Mouse (Mus musculus) adrenal gland (tissue): ENCODE data around the gene Adam1b.
"Not testable (repeated sequence)": the region's sequence is repeated elsewhere in the genome, so short reads cannot be mapped to it uniquely, and the experiment has no call there.

ENCODE experiments used
- intact Hi-C: fragments of 180-260 bp; cut with DNase I; formaldehyde crosslinking; loops from one replicate; pipeline ENCODE4 v1.15.1; 2025

Gene Adam1b

DNA sequence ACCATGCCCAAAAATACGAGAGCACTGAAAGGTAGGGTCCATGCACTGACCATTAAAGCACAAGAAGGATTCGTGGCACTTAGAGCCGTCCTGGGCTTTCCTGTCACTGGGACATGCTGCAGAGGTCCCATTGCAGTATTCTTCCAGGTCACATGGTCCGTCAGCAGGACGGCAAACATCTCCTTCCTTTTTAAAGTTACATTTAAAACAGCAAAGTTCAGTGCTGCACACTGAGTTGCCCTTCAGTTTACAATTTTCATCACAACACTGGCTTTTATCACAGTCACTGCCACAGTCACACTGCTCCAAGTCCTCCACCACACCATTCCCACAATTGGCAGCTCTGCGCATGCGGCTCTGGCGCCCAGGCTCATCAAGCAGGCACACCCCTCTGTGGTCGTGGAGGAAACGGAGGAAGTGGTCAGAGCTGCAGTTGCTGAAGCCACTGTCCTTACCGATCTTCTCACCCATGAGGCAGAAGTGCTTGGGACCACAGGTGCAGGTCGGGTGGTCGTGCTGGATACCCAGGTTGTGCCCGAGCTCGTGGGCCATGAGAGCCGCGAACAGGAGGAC lies 1.7 kb downstream of the Adam1b start:
- intact Hi-C loops = not testable (repeated sequence)

DNA sequence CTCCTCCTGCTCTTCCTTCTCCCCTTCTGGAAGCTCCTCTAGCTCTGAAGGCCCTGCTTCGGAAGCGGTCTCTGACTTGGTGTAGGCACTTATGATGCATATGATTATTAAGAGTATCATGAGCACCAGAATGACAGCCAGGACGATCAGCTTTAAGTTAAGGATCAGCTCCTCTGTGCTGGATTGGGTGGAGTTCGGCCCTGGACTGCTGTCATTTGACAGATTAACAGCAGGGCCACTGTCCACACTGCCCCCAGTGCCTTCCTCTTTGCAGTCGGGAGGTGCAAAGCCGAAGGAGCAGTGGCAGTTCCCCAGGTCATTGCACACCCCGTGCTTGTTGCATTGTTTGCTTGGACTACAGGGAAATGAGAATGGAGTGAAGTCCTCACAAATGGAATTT lies 2.5 kb downstream of the Adam1b start:
- intact Hi-C loops = no loop called here

DNA sequence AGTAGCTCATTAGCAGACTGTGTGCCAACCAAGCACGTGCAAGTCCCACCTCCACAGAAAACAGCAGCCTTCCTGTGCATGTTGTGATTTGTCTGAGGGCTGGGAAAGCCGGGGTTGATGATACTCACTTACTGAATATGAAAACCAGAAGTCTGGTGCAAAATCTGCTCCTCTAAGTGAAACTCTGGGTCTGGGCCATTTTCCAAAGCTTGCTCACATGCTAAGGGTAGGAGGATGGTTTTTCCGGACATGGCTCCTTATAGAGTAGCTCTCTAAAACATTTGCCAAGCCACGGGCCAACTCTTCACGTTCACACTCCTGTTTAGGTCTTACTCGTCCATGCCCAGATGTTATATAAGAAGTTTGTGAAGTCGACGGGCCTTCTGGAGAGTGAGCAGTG lies 9.9 kb downstream of the Adam1b start:
- intact Hi-C loops = no loop called here

DNA sequence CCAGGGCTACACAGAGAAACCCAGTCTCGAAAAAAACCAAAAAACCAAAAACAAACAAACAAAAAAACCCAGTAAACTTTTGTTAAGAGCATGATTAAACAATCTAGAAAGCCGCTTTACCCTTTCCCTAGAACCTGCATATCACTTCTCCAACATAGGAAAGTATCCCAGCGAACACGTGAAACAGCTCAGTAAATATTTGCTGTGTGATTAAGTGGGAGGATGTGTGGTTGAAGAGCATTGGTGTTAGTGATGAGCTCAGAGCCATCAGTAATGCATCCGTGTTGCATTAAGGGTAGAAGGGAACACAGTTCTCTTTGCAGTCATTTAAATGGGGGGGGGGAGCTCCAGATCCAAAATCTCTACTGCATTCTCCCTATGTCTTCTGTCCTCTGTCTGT lies 18.4 kb downstream of the Adam1b start:
- intact Hi-C loops = no loop called here

DNA sequence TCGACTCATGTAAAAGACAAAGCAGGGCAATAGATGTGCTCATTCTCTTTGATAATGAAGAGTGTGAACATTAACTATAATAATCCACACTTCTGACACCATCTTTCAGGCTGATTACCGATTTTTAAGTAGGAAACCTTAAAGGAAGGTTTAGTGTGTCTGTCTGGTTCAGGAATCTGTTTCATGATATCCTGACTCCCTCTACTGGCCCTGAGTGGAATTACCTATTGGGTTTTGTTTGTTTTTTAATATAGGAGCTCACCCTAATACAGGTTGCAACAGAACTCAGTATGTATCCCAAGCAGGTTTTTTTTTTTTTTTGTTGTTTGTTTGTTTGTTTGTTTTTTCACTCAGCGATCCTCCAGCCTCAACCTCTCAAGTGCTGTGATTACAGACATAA lies 25.6 kb downstream of the Adam1b start:
- intact Hi-C loops = loop anchor here (2.0 to 5.0 kb wide), 2 partner anchors 27 to 35 kb away; partner anchors contain the start of gene Tmem116

DNA sequence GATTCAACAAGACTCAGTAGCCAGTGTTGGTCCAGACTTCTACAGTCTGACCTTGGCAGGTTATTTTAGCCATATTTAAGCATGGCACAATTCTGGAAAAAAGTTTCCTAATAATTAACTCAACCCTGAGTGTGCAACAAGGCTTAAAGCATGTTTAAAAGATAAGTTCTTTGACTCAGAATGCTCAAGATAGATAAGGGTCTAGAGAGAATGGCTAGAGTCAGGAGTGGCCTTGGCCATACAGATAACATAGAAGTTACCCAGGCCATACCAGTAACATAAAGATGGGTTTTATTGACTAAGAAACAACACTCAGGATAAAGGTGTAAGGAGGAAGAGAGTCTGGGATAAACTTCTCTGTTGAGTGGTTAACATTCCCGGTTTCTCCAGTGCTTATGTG lies 27.2 kb downstream of the Adam1b start:
- intact Hi-C loops = loop anchor here (2.0 to 5.0 kb wide), 2 partner anchors 25 to 34 kb away; partner anchors contain the start of gene Tmem116

DNA sequence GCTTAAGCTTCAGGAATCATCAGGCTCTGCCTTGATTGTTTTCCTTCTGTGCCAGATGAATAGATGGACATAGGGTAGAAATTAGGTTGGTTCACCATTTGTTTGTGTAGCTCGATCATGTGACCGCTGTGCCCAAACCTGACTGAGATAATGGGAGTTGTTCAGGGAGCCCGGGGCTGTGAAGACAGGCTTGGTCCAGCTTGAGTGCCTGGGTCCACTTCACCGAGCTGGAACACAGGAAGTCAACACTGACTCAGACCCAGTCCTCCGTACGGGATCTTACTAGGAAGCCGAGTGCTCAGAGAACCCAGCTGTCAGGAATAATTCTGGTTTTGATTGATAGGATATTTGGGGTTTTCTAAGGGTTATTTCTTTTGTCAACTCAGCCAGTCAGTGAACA lies 28.6 kb downstream of the Adam1b start:
- intact Hi-C loops = loop anchor here (5.0 kb wide), 1 partner anchor 32 kb away; no protein-coding TSS in a partner anchor

DNA sequence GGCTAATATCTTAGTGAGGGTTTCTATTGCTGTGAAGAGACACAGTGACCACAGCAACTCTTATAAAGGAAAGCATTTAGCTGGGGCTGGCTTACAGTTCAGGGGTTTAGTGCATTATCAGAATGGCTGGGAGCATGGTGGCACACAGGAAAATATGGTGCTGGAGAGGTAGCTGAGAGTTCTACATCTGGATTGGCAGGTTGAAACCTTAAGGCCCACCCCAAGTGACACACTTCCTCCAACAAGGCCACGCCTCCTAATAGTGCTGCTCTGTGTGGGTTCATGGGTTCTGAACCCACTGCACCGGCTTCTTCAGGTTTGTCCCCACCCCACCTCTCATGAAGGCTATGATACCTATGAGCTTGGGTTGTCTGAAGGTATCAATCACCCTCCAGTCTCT lies 30.8 kb downstream of the Adam1b start:
- intact Hi-C loops = no loop called here

DNA sequence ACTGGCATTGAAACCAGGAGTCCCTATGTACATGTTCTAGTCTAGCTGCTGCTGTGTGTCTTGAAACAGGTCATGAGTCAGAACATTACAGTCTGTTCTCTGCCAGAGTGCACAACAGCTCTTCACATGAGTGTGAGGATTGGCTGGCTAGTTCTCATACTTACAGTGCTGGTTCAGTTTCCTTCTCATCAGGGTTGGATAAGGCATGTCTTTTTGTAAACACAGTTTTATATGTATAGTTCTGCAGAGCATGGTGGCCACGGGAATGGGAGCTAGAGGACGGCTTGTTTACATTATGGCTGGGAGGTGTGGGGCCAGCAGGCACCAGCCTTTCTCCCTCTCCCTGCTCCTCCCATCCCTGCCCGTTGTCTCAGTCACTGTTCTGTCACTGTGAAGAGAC lies 33.7 kb downstream of the Adam1b start:
- intact Hi-C loops = no loop called here

DNA sequence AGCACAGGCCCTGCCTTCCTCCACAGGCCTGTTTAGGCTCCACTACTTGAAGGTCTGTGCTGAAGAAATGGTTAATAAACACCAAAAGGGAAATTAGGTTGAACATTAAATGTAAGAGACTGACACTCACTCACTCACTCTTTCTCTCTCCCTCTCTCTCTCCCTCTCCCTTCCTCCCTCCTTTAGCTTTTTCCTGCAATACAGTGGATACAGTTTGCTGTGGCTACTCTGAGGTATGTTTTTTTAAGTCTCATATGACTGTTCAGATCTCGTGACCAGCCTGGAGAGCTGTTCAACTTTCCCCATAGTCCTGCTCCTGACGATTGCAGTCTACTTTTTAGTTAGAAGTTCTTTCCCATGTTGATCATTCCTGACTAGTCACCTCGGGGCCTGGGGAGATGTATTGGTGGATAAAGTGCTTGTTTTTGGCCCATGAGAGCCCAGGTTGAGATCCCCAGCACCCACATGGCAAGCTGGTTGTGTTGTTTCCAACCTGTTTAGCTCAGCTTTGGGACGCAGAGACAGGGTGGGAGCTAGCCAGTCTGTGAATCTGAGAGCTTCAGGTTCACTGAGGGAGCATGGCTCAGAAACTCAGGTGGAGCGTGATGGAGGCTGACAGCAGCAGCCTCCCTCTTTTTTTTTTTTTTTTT lies 39.5 kb downstream of the Adam1b start:
- intact Hi-C loops = no loop called here

DNA sequence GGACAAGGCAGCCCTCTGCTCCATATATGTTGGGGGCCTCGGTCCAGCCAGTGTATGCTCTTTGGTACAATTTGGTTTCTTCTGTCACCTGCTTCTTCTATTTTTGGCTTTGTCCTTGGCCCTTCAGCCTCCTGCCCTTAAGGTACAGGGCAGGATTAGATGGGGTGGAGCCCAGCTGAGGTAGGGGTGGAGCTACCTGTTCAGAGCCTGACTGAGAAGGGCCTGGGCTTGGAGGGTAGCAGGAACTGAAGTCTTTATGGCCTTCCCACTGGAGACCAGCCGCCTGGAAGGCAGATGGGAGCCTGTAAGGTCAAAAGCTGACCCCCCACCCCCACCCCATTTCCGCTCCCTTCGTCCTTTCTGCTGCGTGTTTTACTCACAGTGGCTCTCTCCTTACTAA lies 40.3 kb downstream of the Adam1b start:
- intact Hi-C loops = no loop called here

DNA sequence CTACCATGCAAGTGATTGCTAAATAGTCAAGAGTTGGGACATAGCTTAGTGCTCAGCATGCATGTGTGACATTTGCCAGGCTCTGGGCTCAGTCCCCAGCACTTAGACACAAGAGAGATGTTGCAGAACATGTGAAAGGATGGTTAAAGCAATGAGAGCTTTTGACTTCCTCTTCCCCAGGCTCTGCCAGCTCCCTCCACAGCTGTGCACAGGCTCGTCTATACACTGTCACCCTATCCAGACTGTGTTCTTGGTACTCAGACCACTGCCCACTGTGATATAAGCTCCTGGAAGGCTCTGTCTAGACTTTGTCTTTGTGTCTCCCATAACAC lies 41.1 kb downstream of the Adam1b start:
- intact Hi-C loops = no loop called here

DNA sequence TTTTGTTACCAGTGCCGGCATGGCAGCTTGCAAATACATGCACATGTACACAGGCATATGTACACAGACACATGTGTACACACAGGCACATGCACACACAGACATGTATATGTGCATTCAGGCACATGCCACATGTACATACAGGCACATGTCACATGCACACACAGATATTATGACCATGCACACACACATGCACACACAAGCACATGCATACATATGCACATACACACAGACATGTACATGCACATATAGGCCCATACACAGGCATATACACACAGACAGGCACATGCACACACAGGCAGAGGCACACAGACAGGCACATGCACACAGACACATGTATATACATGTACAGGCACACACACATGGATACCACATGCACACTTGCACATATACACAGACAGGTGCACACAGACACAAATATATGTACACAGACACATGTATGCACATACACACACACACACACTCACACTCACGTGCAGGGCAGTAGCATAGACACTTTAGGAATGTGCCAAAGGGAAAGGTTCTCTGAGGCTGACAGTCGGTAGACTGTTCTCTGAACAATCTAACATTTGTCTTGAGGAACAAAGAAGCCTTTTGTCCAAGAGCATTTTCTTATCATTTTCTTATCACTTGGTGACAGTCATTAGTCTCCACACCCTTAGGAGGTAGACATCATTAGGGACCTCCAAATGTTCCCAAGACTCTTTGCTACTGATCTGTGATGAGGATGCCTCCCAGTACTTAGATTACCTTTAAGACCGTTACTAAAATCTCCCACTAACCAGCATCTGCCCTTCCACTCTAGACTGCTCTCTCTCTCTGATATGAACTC lies 41.7 kb downstream of the Adam1b start:
- intact Hi-C loops = no loop called here

DNA sequence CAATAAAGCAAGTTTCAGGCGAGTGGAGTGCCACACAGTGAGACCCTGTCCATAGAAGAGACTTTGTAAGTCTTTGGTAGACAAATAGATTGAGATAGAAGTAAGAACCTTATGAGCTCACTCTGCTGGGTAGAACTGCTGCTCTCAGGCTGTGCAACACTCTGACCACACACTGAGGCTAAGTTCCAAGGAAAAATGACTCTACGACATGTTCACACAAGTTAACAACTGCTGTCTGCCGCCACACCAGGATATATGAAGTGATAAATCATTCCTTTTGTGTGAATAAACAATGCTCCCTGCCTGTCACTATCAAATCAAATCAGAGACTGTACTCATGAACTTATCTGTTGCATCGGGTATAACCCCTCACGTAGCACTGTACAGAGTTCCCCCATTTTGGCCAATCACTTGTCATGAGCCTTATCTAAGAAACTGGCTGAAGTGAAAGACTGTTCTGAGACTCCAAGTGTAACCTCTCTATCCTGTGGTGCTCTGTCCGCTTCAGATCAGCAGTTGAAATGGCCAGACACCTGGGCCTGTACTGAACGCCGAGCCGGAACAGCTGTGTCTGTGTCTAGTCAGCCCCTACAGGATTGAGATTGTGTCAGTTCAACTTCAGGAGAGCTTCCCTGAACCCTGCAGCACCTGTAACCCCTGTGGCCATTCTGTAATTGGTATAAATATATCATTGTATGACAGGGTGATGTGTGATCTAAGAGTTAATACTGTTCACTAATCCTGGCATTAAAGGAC lies 47.5 kb downstream of the Adam1b start:
- intact Hi-C loops = no loop called here

DNA sequence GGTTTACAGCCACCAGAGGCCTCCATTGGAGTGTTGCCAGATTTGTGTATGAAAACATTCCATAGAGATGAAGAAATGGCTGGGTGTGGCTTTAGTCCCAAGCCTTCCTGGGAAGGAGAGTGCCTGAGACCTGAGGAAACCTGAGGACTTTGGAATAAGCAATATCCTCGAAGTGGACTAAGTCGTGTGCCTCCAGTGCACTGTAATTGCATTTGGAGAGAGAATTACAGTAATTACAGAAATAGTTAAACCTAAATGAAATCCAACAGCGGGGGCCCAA lies 48.8 kb downstream of the Adam1b start:
- intact Hi-C loops = no loop called here

DNA sequence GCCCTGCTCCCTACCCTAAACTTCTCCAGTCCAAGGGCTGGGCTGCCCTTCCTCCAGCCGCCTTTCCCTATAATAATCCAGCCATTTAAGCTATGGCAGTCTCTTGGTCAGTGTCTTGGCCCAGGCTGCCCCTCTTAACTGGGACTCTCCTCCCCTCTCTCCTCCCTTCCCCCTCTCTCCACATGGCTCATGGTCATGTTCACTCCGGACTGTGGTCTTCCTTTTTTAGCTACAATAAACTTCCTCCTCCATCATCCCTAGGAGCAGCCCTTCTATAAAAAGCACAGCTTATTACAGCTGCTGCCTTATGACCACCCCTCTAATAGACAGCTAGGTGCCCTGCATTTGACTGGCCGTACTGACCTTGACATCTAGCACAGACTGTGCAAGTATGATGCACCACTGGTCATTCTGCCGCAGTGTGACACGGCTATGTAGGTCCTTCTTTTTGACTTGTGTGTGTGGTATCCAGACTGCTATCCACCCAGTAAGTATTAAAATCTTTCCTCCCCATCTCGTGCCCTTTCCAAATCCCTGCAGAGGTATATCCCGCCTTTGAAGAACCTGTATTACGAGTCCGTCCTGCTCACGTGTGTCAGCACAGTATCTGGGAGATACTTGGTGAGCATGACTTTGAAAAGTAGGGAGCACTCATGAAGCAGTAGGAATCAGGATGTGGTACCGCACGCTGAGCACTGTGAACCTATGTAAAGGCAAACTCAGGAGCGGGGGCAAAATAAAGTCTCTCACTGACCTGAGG lies 49.3 kb downstream of the Adam1b start:
- intact Hi-C loops = no loop called here

DNA sequence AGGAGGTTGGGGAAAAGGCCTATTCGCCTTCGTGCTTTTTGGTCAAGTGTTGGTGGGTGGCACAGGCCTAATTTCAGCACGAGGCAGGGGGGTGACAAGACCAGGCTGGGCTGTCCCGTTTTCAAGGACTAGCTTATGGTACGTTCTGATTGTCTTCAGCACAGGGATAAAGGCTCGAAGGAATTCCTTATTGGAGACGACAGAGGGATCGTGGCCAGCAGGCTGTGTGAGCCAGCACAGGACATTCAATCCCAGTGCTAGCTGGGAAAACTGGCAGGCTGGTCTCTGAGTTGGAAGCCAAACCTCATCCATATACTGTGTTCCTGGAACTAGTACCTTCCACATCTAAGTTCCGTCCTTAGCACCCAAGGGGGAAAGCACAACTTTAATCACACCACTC lies 50.3 kb downstream of the Adam1b start:
- intact Hi-C loops = no loop called here

DNA sequence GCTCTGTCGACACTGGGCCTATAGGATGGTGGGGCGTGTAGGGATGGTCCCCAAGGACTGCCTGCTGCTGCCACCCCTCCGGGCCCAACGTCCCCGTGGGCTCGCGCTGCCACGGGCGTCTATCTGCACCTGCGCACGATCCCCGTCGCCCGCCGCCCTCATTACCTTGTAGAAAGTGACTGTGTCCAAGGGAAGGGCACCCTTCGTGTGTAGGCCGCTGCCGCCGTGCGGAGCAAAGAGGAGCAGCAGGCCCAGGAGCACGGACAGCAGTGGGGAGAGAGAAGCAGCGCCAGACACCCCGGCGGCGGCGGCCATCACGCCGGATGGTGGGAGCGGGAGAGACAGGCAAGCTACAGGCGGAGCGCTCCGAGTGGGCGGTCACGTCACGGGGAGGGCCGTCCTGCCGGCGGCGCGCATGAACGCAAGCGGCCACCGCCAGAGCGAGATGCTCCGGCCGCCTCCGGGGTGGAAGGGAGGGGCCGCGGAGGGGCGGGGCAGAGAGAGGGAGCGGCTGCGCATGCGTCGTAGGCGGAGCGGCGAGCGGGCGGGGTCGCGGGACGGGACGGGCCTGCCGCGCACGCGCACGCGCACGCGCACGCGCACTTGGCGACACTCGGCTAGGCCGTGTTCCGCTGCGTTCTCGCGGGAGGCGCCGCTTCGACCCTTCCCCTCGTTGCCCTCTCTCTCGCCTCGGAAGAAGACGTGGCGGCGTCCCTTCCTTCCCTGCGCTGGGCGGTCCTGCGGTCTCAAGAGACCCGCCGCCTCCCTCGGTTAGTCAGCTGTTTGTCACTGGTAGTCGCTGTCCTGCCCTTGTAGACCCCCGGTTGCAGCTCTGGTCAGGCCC lies 51.0 kb downstream of the Adam1b start, which contains the start of gene Erp29:
TSS of gene Erp29 (minus strand) at position 481 of the 844 bp plus-strand sequence.
- intact Hi-C loops = no loop called here

DNA sequence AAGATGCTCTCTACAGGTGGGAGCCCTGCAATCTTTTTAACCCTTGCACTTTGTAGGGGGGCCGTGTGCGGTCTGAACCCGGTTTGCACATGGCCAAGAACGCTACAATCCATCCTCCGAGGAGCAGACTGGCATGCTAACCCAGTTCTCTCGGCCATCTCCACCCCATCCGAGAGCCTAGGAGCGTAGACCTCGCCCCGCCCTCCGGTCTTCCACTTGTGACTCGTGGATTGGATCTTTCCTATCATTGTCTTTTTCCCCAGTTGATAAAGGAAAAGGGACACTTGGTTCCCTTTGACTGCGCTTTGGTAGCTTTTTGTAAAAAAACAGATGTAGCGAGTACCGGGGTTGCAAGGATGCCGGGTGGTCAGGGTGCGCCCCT lies 51.6 kb downstream of the Adam1b start, which contains the start of gene Tmem116:
TSS of gene Tmem116 (plus strand) at position 250 of the 382 bp plus-strand sequence.
- intact Hi-C loops = loop anchor here (2.0 kb wide), 1 partner anchor 25 kb away; no protein-coding TSS in a partner anchor

DNA sequence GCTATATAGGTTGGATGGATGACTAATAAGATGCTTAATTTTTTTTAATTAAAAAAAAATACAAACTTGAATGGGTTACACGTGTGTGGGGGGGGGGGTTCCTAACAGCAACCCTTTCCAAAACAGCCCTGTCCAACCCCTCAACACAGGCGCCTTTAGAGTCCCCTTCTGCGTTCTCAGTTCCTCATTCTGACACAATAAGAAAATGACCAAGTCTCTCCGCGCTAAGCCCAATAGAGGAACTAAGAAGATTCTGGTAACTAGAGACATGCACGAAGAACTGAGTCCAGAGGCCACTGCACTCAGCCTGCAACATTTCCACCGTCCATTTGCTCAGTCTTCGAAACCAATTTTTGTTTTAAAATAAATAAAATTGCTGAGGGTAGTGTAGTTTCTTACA lies 52.0 kb downstream of the Adam1b start:
- intact Hi-C loops = loop anchor here (2.0 kb wide), 1 partner anchor 26 kb away; no protein-coding TSS in a partner anchor
